Mouse (Mus musculus) heart, embryonic 13.5 days (tissue): ENCODE results near the gene Gm11985. TPM values are rescaled to one million over a fixed set of nuclear protein-coding genes. Genes with fewer than 3 reads are reported as not detected.
"Not testable (repeated sequence)": the region's sequence is repeated elsewhere in the genome, so short reads cannot be mapped to it uniquely, and the experiment has no call there.

ENCODE experiments used
- ATAC-seq: fragments of 200-750 bp; cut with Nextera tagmentation; 2 replicates; pipeline ENCODE4 v1.8.0; 2017; ENCODE audit warnings: moderate TSS enrichment; ENCODE audit not compliant: insufficient number of reproducible peaks, low FRiP score, low TSS enrichment; ENCODE audit errors: extremely low read depth
- H3K27ac ChIP-seq: fragments of 300-500 bp; sonication (generic); replicated peaks from 2 replicates; pipeline ENCODE4 v1.5.1; 2015; ENCODE audit warnings: moderate library complexity, mild to moderate bottlenecking, inconsistent platforms
- H3K27me3 ChIP-seq: fragments of 300-500 bp; sonication (generic); replicated peaks from 2 replicates; pipeline ENCODE4 v1.6.1; 2015; ENCODE audit warnings: mild to moderate bottlenecking, inconsistent platforms
- H3K36me3 ChIP-seq: fragments of 300-500 bp; sonication (generic); 2 replicates; pipeline ENCODE4 v1.6.1; 2015; ENCODE audit warnings: mild to moderate bottlenecking, inconsistent platforms
- H3K4me1 ChIP-seq: fragments of 300-500 bp; sonication (generic); 2 replicates; pipeline ENCODE4 v1.6.1; 2015; ENCODE audit warnings: inconsistent platforms
- H3K4me2 ChIP-seq: fragments of 300-500 bp; sonication (generic); 2 replicates; pipeline ENCODE4 v1.6.1; 2015; ENCODE audit warnings: inconsistent platforms, mild to moderate bottlenecking, moderate library complexity
- H3K4me3 ChIP-seq: fragments of 300-500 bp; sonication (generic); 2 replicates; pipeline ENCODE4 v1.5.1; 2015; ENCODE audit warnings: moderate library complexity, mild to moderate bottlenecking, inconsistent platforms
- H3K9ac ChIP-seq: fragments of 300-500 bp; sonication (generic); 2 replicates; pipeline ENCODE4 v1.6.1; 2015; ENCODE audit warnings: inconsistent platforms, mild to moderate bottlenecking, moderate library complexity
- H3K9me3 ChIP-seq: fragments of 300-500 bp; sonication (generic); 2 replicates; pipeline ENCODE4 v1.6.1; 2016; ENCODE audit warnings: inconsistent platforms
- WGBS: fragments of 180-500 bp; shearing (Covaris S2); methylation state at CpG from one replicate; pipeline ENCODE4 v1.1.7; 2015; ENCODE audit warnings: mixed read lengths; 5-methylcytosine and 5-hydroxymethylcytosine counted together
- polyA plus RNA-seq: library from polyadenylated mRNA; unstranded; fragments of >200 nt; fragmentation: Nextera tagmentation; extraction: Ambion mirVana; gene quantifications from 2 replicates; pipeline ENCODE4 v1.2.1, GENCODE M21; 2015

Gene Gm11985
- polyA plus RNA-seq: not detected in 2 replicates

DNA sequence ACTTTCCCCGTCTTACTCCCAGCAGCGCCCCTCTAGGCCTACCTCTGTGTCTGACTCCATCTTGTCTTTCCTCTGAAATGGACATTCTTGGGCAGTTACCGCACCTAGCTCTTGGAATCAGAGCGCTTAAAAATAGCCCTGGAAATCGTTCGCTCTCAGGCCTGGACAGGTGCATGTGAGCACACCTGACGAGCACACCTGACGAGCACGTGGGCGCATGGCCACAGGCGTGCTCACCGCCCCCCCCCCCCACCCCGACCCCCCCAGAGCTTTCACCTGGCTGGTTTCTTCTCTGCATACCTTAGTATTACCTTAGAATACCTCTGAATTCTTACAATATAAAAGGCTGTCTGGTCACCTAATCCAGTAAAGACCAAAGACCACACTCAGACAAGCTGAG lies at the start of gene Gm11985:
Gene Gm11985, minus strand, starts transcription at position 101 of the 400 bp plus-strand sequence.
- H3K9me3 ChIP-seq: no peaks in the 10 kb centered on the region
- H3K9ac ChIP-seq: no peak within 1 kb of the TSS
- no peak within 1 kb of the TSS for H3K4me2 ChIP-seq
- H3K27me3 ChIP-seq: peaks cover 7% of the 10 kb centered on the region; the same call in 1 of the 2 replicates
- ATAC-seq: no peak
- no peak within 1 kb of the TSS for H3K27ac ChIP-seq
- 80% methylated on average over 13 of the region's 13 CpGs for WGBS
- H3K36me3 ChIP-seq: no peaks in the 10 kb centered on the region
- no peak within 1 kb of the TSS for H3K4me3 ChIP-seq
- H3K4me1 ChIP-seq: peaks cover 28% of the 10 kb centered on the region

- H3K9me3 ChIP-seq: no peaks in the 10 kb centered on the region
- WGBS: 50% methylated on average over 6 of the region's 6 CpGs
- H3K27ac ChIP-seq: peak overlapping the region; percentile 73
- no peaks in the 10 kb centered on the region for H3K27me3 ChIP-seq
- H3K36me3 ChIP-seq: no peaks in the 10 kb centered on the region
- H3K4me1 ChIP-seq: peaks cover 14% of the 10 kb centered on the region; the same call in 1 of the 2 replicates
- H3K4me2 ChIP-seq: no peak overlapping the region
- no peak overlapping the region for H3K4me3 ChIP-seq
- ATAC-seq: no peak
- H3K9ac ChIP-seq: no peak overlapping the region
Measured at GRCm38 (mm10) chr11:7237712-7238111, 49.3 kb upstream of the Gm11985 start.

- Histone ChIP-seq H3K36me3 (no peaks in the 10 kb centered on the region), H3K27ac (no peak overlapping the region), H3K9me3 (no peaks in the 10 kb centered on the region), H3K9ac (no peak overlapping the region), H3K4me3 (no peak overlapping the region), H3K4me2 (no peak overlapping the region), H3K4me1 (peaks cover 14% of the 10 kb centered on the region; the same call in 1 of the 2 replicates), H3K27me3 (no peaks in the 10 kb centered on the region)
- no peak for ATAC-seq
- WGBS: 76% methylated on average over 2 of the region's 2 CpGs
Measured at GRCm38 (mm10) chr11:7236751-7237150, 48.4 kb upstream of the Gm11985 start.

GRCm38 (mm10) chr11:7234981-7235609 lies 46.7 kb upstream of the Gm11985 start:
- H3K9ac ChIP-seq: no peak overlapping the region
- H3K36me3 ChIP-seq: no peaks in the 10 kb centered on the region
- H3K27me3 ChIP-seq: no peaks in the 10 kb centered on the region
- no peak for ATAC-seq
- H3K9me3 ChIP-seq: no peaks in the 10 kb centered on the region
- peaks cover 14% of the 10 kb centered on the region; the same call in 1 of the 2 replicates for H3K4me1 ChIP-seq
- no peak overlapping the region for H3K27ac ChIP-seq
- WGBS: 66% methylated on average over 3 of the region's 3 CpGs
- no peak overlapping the region for H3K4me3 ChIP-seq
- H3K4me2 ChIP-seq: no peak overlapping the region

- H3K9me3 ChIP-seq: no peaks in the 10 kb centered on the region
- no peak overlapping the region for H3K27ac ChIP-seq
- peaks cover 14% of the 10 kb centered on the region; the same call in 1 of the 2 replicates for H3K4me1 ChIP-seq
- no peaks in the 10 kb centered on the region for H3K27me3 ChIP-seq
- no peak overlapping the region for H3K4me3 ChIP-seq
- no peak overlapping the region for H3K4me2 ChIP-seq
- no peaks in the 10 kb centered on the region for H3K36me3 ChIP-seq
- H3K9ac ChIP-seq: no peak overlapping the region
- ATAC-seq: no peak
- WGBS: 64% methylated on average over 1 of the region's 1 CpGs
Measured at GRCm38 (mm10) chr11:7234436-7234835, 46.1 kb upstream of the Gm11985 start.

- ATAC-seq: no peak
- Histone ChIP-seq H3K27ac (no peak overlapping the region), H3K27me3 (no peaks in the 10 kb centered on the region), H3K4me1 (peaks cover 7% of the 10 kb centered on the region; the same call in 1 of the 2 replicates), H3K9me3 (no peaks in the 10 kb centered on the region), H3K9ac (no peak overlapping the region), H3K36me3 (no peaks in the 10 kb centered on the region), H3K4me3 (no peak overlapping the region), H3K4me2 (no peak overlapping the region)
- WGBS: 55% methylated on average over 2 of the region's 2 CpGs
Measured at GRCm38 (mm10) chr11:7233333-7233732, 45.0 kb upstream of the Gm11985 start.

- Histone ChIP-seq H3K4me1 (no peaks in the 10 kb centered on the region), H3K4me2 (no peak overlapping the region), H3K4me3 (no peak overlapping the region), H3K27me3 (no peaks in the 10 kb centered on the region), H3K36me3 (no peaks in the 10 kb centered on the region), H3K9ac (no peak overlapping the region), H3K27ac (no peak overlapping the region), H3K9me3 (no peaks in the 10 kb centered on the region)
- WGBS: 74% methylated on average over 4 of the region's 4 CpGs
- ATAC-seq: no peak
Measured at GRCm38 (mm10) chr11:7231958-7232357, 43.6 kb upstream of the Gm11985 start.

- 58% methylated on average over 4 of the region's 4 CpGs for WGBS
- ATAC-seq: no peak
- H3K9ac ChIP-seq: no peak overlapping the region
- no peak overlapping the region for H3K4me2 ChIP-seq
- no peaks in the 10 kb centered on the region for H3K4me1 ChIP-seq
- no peak overlapping the region for H3K27ac ChIP-seq
- H3K9me3 ChIP-seq: no peaks in the 10 kb centered on the region
- no peak overlapping the region for H3K4me3 ChIP-seq
- H3K36me3 ChIP-seq: no peaks in the 10 kb centered on the region
- H3K27me3 ChIP-seq: no peaks in the 10 kb centered on the region
Measured at GRCm38 (mm10) chr11:7230000-7230399, 41.6 kb upstream of the Gm11985 start.

- WGBS: 67% methylated on average over 4 of the region's 4 CpGs
- H3K9me3 ChIP-seq: no peaks in the 10 kb centered on the region
- H3K4me1 ChIP-seq: no peaks in the 10 kb centered on the region
- no peak overlapping the region for H3K27ac ChIP-seq
- no peak overlapping the region for H3K4me2 ChIP-seq
- no peaks in the 10 kb centered on the region for H3K27me3 ChIP-seq
- no peak overlapping the region for H3K4me3 ChIP-seq
- no peaks in the 10 kb centered on the region for H3K36me3 ChIP-seq
- ATAC-seq: no peak
- H3K9ac ChIP-seq: no peak overlapping the region
Measured at GRCm38 (mm10) chr11:7228107-7228506, 39.7 kb upstream of the Gm11985 start.

- 75% methylated on average over 7 of the region's 7 CpGs for WGBS
- H3K4me1 ChIP-seq: no peaks in the 10 kb centered on the region
- no peak overlapping the region for H3K4me2 ChIP-seq
- no peak overlapping the region for H3K4me3 ChIP-seq
- H3K9ac ChIP-seq: no peak overlapping the region
- H3K9me3 ChIP-seq: no peaks in the 10 kb centered on the region
- no peaks in the 10 kb centered on the region for H3K36me3 ChIP-seq
- ATAC-seq: no peak
- no peak overlapping the region for H3K27ac ChIP-seq
- H3K27me3 ChIP-seq: no peaks in the 10 kb centered on the region
Measured at GRCm38 (mm10) chr11:7226810-7227550, 38.6 kb upstream of the Gm11985 start.

DNA sequence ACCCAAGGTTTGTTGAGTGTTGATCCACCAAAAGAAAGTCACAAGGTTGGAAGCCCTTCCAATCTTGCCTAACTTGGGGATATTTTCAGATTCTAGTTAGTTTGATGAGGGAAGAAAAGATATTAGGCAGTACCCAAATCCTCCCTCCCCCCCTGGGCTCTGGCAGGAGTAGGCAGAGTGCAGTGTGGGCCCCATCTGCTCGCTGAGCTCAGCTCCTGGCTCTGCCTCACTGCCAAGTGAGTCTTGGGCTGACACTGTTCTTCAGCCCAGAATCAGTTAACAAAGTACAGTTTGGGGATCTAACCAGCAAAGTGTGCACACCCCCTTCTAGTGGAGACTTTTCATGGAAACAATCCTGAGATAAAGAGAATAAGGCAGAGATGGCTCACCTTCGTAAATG lies 37.8 kb upstream of the Gm11985 start:
- WGBS: 55% methylated on average over 2 of the region's 2 CpGs
- Histone ChIP-seq H3K27me3 (no peaks in the 10 kb centered on the region), H3K9me3 (no peaks in the 10 kb centered on the region), H3K9ac (no peak overlapping the region), H3K4me1 (no peaks in the 10 kb centered on the region), H3K4me3 (no peak overlapping the region), H3K36me3 (no peaks in the 10 kb centered on the region), H3K4me2 (no peak overlapping the region), H3K27ac (no peak overlapping the region)
- no peak for ATAC-seq

GRCm38 (mm10) chr11:7221826-7222225 lies 33.5 kb upstream of the Gm11985 start:
- not testable (repeated sequence) for H3K4me2 ChIP-seq, H3K27me3 ChIP-seq, H3K36me3 ChIP-seq, ATAC-seq, H3K4me1 ChIP-seq, H3K4me3 ChIP-seq, H3K9me3 ChIP-seq, H3K27ac ChIP-seq, H3K9ac ChIP-seq
- WGBS: 75% methylated on average over 8 of the region's 8 CpGs
